Mouse (Mus musculus) liver, adult 2 months (tissue): ENCODE results near the gene Zbtb46.

Source experiments
- CTCF ChIP-seq: fragments of 200-500 bp; IDR thresholded peaks from 2 replicates; pipeline ENCODE4 v1.5.1; 2011; ENCODE audit warnings: low read depth, low read length, control low read depth
- POLR2A ChIP-seq: fragments of 200-500 bp; IDR thresholded peaks from 2 replicates; pipeline ENCODE4 v1.6.1; 2011; ENCODE audit warnings: low read length, control low read depth; ENCODE audit not compliant: insufficient read depth; ENCODE audit errors: extremely low read depth

DNA sequence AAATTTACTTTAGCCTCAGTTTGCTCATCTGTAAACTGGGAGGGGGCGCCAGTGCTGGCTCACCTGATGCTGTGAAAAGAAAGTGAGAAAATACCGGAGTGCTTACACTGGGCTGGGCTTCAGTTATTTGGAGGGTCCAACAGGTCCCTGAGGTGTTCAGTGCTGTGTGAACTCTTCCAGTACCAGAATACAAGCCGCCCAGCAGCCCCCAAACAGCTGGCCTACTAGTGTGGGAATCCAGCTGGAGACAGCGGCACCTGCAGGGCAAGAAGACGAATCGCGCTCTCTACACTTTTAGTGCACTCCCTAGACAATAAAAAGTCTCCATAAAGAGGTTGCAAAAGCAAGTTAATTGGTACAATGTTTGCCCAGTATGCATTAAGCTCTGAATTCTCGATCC is 37.1 kb upstream of the Zbtb46 start:
- peak; percentile 86 for TF ChIP-seq CTCF
- no peak for TF ChIP-seq POLR2A
